Mouse (Mus musculus) ovary, adult 18-20 months (tissue): ENCODE data around the gene Traf3ip2.

Experiments used
- DNase-seq: peaks from one replicate; pipeline ENCODE4 v3.0.0; 2022; ENCODE audit warnings: low spot score, mixed read lengths

Gene Traf3ip2

DNA sequence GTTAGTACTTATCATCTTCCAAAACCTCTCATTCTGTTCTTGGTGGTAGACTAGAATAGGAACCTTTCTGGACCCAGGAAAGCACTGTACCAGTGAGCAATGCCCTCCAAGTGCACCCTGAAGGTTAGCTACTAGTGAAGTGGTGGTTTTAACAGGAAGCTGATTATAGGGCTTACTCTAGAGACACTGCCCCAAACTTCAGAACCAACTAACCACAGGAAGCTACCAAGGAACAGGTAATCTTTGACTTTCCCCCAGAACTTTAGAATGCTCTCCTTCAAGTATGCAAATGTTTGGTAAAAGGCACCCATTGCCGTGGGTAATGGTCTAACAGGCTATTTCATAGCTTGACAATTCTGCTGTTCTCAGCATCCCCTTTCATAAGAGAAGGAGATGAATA is 12.6 kb upstream of the Traf3ip2 start:
- DNase-seq = no peak

DNA sequence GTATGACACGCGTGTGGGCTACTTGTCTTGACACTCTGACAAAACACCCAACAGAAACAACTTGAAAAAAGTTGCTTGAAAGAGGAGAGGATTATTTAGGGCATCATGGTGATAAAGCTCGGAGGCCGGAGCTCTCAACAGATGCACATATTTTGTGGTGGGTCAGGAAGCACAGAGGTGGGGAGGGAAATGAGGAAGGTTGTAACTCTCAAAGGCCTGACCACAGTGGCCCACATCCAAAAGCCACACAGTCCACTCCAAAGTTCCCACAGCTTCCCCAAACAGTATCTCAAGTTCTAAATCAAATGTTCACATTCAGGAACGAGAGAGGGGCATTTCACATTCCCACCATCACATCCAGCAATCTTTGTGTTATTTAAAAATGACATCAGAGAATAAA is 11.7 kb upstream of the Traf3ip2 start:
- no peak for DNase-seq

DNA sequence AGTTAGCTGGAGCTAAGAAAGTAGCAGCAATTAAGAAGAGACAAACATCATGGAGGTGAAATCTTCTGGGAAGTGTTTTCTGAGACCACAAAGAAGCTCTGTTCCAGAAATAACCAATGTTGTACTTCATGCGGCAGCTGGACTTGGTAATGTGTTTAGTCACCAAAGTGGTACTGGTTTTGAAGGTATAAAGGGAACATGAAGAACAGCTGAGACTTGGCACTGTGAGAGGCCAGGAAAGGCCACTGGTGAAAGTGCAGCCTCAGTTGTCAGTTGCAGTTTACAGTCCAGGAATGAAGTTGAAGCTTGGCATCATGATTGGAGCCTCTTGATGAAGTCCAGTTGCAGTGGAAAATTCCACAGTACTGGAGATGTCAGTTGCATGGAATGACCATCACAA is 6.3 kb upstream of the Traf3ip2 start:
- no peak for DNase-seq

DNA sequence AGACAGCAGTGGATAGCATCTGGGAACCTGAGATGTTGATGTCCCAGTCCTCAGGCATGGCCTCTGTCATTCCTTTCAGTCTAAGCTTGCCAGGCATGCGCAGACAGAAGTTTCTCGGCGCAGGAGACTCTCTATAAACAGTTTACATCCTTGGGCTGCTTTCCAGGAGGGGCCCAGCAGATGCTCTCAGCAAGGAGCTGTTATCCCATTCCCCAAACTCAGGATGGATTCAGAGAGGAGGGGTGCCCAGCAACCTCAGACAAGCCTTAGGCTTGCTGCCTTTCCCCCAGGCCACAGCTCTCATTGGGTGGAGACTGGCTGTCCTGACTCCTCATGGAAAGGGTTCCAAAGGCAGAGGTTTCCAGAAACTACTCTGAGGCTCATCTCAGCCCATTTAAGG is 1.5 kb upstream of the Traf3ip2 start:
- DNase-seq = no peak

DNA sequence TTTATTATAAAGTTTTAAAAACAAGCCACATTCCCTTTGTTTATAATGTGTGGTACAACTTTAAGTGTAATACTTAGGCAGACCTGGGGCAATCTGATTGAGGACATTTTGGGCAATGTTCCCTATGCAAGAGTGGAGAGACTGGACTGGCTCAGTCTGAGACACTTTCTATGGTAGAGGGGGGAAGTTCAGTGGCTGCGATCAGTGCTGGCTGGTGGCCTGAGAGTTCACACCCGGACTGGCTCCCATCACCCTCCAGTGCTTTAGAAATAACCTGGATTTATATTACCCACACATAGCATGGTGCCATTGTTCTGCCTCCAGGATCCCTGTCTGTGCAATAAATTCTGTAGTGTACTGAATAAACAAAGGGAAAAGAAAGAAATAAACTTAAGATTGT is 603 bp upstream of the Traf3ip2 start:
- DNase-seq = no peak

DNA sequence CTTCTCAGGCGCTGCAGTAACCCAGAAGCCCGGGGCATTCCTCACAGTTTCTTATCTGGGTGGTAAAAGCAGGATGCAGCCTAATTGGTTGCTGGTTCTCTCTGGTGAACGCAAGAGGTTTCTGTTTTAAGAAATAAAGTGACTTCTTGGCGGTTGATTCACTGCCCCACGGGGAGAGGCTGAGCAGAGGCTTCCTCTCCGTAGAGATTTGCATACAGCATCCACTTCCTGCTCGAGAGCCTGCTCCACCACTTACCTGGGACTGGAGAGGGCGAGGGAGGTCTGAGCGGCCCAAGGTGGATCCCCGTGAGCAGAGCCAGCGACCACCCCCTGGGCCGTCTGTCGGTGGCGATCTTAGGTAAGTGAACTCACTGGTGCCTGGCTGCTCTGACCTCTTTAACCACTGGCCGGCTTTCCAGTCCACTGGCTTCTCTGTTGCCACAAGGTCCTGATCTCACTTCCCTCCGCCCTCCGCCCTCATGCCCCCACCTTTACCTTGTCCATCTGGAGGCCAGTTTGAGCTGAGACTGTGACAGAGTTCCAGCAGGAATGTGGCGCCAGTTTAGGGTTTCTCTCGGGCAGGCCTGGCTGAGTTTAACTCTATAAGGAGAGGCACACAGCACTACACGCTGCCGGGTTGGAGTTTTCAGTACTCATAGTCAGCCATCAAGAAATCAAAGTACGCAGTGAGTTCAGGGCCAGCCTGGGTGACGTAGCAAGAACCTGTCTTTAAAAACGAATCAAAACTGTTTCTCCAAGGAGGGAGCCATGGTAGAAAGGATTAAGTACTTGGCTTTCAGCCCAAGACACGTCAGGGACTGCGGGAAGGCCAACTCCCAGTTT is 476 bp downstream of the Traf3ip2 start:
- DNase-seq = peak; percentile 48

DNA sequence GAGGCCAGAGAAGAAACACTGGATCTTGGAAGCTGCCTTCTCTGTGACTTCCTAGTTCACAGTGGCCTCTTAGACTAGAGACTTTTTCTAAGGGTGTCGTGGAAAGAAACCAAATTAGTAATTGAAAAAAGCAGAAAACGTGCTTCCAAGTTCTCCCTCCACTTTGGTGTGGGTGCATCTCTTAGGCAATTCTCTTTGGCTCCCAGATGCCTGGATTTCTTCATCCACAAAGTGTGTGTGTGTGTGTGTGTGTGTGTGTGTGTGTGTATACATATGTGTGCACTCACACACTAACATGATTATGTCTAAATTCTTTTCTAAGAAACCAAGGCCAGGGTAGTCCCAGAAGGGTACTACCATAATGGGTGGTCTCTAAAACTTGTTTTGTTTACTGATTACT is 1.2 kb downstream of the Traf3ip2 start:
- no peak for DNase-seq

DNA sequence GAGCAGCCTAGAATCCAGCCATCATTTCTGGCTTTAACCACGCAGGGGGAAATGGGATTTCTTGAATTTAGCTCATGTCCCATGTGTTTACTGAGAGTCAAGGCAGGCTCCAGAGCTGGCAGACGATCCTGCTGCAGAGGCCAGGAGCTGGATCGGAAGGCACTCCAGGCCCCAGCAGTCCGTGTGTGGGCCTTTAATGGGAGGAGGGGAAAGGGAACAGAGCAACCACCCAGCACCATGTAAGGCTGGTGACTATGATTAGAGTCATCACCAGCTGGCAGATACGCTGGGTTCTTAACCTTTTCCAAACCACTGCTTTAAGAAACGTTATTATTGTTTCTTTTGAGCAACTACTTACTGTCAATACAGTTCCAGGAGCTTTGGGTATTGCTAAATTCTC is 1.9 kb downstream of the Traf3ip2 start:
- peak; percentile 72 for DNase-seq

DNA sequence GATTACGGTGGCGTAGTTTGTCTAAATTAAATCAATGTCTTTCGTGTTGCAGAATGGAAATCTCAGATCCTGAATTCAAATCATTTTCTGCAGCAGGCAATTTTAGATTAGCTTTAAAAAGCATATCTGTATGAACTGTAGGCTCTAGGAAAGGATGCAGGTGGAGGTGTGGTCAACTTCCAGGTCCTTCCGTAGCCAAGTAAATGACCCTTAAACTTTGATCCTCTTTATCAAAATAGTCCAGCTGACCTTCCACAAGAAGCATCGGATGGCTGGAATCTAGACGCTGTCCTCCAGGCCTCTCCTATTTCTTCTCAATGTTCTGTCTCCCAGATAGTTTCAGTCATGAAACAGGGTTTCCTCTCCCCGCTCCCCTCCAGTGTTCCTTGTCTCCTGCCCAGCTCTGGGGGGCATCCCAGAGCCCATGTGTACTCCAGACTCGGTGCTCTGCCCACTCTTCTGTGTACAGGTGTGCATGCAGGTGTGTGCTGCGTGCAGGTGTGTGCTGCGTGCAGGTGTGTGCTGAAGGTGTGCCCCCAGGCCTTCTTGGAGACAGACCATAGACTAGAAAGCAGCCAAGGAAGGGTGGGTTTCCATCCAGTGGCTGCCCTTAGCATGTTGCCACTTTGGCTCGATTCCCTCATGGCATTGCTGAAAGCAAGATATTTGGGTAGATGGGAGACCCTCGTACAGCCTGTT is 2.9 kb downstream of the Traf3ip2 start:
- no peak for DNase-seq

DNA sequence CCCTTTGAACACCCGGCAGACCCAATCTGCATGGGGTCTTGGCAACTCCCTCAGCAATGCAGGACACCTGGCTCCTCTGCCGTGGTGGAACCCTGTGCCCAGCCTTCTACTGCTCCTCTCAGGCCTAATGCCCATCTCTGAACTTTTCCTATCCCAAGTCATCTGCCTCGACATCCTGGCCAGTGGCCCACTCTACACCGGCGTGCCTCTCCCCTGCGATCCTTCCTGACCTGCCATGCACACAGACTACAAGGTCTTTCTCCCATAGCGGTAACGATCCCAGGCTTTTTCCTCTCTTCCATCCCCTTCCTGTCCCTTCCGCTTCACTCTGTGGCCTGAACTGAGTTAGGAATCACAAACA is 3.5 kb downstream of the Traf3ip2 start:
- DNase-seq = no peak

DNA sequence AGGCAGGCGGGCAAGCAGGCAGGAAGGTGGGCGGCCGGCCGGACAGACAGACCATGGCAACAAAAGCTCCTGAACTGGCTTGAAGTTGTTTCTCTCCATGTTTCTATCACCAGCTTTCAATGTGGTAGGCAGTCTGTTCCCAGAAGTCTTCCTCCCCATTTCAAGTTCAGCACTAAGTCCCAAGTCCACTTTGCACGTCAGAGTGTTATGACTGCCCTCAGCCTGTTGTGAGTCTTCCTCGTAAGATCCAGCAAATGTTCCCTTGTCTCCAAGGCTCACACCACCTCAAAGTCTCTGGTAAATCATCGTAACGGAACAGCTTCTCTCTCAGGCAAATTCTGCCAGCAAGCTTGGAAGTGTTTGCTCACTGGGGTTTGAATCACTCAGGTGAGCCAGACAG is 3.9 kb downstream of the Traf3ip2 start:
- no peak for DNase-seq

DNA sequence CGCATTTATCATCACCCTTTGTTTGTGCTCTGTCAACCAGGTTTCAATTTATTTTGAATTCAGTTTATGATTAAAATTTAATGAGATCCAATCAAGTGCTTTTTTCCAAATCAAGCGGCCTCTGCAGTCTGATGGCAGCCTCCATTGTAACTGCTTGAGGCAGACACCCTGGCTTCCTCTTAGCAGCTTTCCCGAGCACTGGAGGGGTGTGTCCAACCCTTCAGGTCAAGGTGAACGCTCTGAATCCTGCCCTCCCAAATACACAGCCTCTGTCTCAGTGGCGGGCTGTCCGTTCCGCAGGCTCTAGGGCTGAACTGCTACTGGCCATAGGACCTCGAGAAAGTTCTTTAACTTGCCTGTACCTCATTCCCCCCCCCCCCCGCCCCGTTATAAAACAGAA is 5.7 kb downstream of the Traf3ip2 start:
- DNase-seq = no peak

DNA sequence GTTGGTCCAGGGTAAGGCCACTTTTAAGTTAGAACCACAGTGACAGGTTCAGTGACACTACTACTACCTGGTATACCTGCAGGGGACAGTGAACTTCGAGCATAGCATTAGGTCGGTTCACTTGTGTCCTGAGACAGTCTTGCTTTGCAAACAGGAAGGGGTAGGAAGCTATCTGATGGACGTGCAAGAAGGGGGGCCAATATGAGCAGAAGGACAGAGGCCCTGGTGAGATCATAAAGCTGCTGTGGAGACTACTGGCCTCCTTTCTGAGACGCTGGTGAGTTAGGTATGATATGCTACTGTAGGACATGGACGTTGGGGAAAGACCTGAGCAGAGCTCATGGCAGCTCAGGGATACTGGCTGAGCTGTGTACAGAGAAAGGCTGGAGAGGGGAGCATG is 7.9 kb downstream of the Traf3ip2 start:
- DNase-seq = no peak

DNA sequence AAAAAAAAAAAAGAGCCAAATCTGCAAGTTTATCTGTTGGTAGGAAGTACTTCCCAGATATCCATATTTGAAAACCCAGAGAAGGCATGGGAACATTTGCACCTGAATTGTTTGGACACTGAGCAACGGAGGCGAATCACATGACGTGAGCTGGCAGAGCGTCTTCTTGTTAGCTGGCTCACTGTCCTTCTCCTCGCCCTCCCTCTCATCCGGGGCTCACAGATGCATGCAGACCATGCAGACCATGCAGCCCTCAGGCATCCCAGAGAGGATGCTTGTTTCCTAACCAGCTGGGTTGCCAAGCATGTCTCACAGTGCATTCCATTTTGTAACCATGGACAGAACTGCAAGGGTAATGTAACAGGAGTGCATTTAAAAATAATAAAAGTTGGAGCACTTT is 11.1 kb downstream of the Traf3ip2 start:
- DNase-seq = no peak

DNA sequence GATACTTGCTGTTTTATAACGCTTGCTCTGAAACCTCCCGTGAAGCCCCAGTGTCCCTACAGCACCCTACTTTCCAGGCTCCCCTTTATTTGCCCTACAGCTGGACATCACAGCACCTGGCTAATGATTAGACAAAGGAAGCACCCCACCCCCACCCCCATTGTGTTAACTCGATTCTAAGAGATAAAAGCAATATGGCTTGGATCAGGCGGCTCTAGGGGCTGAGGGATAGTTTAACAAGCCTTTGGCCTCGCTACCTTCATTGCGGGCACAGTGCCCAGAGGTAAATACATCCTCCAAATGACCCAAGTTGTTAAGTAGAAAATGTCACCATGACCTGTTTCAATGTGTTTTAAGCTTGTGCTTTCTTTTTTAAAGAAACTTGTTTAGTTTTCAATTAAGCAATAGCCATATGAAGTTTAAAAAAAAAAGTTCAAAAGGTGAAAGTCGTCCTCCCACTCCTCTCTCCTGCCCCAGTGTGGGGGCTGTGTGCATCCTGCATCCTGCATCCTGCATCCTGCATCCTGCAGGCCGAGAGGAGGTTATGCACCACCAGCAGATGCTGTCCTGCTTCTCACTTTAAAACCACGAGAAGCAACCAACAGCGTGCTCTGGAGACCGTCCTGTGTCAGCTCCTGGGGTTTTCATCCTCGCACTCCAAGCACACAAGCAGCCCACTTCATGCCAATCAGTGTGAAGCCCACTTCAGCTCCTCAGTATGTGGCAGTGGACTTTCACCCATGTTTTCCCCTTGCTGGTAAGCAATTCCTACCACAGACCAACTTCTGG is 12.3 kb downstream of the Traf3ip2 start:
- peak; percentile 44 for DNase-seq

DNA sequence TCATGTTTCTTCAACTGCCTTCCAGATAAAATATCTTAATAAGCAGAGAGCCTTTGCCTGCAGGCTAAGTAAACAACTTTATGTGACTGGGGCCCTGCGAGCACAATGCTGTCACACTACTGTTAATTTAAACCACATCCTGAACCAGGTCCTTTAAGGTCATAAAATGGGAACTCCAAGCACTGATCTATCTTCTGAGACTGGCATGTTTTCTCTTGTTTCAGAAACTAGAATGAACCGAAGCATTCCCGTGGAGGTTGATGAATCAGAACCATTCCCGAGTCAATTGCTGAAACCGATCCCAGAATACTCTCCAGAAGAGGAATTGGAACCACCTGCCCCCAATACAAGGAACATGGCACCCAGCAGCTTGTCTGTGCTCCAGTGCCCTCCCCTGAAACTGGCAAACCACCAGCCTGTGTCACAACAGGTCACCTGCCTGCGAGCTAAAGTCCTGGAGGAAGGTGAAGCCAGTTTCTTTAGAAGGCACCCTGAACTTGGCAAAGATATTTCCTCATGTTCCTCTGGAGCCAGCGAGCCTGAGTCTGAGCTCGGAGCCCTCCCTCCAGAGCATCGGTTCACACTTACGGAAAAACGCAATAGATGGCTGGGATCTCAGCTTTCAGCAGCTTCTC is 13.0 kb downstream of the Traf3ip2 start:
- no peak for DNase-seq

DNA sequence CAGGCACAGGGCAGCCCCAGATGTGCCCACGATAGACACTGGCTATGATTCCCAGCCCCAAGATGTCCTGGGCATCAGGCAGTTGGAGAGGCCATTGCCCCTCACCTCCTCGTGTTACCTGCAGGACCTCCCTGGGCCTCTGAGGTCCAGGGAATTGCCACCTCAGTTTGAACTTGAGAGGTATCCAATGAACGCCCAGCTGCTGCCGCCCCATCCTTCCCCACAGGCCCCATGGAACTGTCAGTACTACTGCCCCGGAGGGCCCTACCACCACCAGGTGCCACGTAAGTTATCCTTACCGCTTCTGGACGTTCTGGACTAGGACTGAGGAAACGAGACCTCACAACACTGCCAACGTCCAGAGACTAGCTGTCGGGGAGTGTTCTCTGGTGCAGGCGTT is 13.6 kb downstream of the Traf3ip2 start:
- no peak for DNase-seq

DNA sequence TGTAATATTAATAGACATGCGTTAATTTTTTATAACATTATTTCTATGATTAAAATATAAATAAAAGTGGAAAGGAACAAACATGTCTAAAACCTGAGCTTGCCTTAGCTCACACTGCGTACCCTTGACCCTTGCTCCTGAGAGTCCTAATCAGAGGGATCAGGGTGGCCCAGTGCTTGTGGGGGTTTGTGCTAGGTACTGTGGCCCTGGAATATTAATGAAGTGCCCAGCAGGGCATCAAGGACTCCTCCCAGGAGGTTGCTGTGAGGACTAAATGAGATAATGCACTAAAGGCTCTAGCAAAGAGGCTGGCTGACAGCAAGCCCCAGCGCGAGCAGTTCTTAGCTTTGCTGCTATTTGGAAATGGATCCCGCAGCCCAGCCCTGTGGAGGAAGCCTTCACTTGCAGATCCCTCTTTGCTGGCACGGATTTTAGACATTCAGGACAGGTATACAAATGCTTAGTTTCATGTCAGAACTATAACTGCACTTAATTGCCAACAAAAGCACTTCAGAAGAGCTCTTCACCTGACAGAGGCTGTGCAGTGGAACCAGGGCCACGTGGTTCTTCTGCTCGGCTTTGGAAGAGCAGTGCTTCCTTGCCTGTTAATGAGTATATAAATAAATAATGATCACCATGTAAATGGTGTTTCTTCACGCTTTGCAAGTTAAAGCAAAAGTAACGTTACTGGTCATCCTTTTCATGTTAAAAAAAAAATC is 16.2 kb downstream of the Traf3ip2 start:
- DNase-seq = no peak

DNA sequence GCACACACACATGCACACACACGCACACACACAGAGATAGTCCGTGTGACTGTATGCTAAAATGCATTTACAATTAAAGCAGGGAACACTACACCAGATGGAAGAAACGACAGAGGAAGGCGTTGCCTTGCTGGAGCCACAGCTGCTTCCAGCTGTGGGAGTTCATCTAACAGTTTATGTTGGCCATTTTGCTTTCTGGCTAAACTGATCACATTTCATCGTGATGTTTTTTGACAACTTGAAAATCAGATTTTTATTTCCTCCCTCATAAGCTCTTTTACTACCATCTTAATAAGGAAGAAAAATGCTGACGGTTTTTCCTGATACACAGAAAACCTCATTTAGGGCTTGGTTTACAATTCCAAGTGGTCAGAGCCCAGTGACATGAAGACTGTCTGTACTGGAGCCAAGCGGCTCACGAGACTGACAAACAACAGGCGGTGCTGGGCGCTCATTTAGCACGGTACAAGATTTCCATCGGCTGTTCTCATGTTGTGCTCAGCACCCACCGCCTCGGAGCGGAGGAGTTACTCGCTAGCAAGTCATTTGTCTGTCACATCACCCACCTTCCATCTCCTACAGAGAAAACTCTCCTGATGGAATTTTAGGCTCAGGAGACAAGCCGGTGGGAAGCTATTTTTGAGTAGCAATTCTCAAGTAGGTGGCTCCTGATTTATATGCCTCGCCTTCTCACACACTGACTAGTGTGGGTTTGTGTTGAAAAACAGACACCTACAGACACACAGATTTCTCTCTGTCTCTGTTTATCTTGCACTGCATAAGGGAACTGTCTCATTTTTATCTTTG is 17.2 kb downstream of the Traf3ip2 start:
- DNase-seq = peak; percentile 57

DNA sequence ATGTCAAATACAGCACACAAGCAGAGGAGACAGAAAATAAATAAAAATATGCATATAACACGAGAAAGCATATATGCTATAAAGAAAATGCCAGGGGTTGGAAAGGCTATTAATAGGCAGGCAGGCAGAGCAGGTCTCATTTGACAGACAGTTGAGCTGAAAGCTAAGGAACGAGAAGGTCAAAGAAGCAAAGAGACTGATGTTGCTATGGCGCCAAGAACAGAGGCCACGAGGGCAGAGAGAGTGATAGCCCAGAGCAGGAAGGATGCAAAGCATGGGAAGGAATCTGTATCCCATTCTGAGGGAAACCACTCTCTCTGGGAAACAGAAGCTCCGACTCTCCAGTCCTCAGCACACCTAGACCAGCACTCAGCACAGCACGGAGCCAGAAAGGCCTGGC is 18.1 kb downstream of the Traf3ip2 start:
- DNase-seq = no peak

DNA sequence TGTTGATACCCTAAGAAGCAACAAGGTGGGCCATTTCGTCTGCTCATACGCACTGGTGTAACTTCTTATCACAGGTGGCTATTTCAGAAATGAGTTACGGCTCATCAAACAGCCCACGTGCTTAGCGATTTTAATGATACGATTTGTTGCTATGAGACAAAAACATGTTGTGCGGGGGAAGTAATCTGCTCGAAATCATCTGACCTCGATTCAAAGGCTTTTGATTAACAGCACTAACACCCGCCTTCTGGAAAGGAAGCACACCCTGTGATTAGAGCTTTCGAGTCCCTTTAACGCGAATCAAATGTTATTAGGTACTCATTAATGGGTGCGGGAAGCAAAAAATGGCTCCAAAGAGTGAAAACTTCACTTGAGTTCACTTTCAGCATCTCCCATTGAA is 18.9 kb downstream of the Traf3ip2 start:
- DNase-seq = no peak
